Mouse (Mus musculus) embryonic facial prominence, embryonic 10.5 days (tissue): Measurements from ENCODE around the gene Myrfl. TPM values are rescaled to one million over a fixed set of nuclear protein-coding genes. Genes with fewer than 3 reads are reported as not detected.

Experiments used
- DNase-seq: peaks from one replicate; pipeline ENCODE4 v3.0.0-alpha.2; 2017; ENCODE audit warnings: low spot score
- H3K27ac ChIP-seq: fragments of 300-500 bp; sonication (generic); replicated peaks from 2 replicates; pipeline ENCODE4 v1.5.1; 2016; ENCODE audit warnings: mild to moderate bottlenecking
- H3K27me3 ChIP-seq: fragments of 300-500 bp; sonication (generic); replicated peaks from 2 replicates; pipeline ENCODE4 v1.6.1; 2016; ENCODE audit warnings: low read depth, mild to moderate bottlenecking; ENCODE audit not compliant: poor library complexity, severe bottlenecking
- H3K36me3 ChIP-seq: fragments of 300-500 bp; sonication (generic); replicated peaks from 2 replicates; pipeline ENCODE4 v1.6.1; 2016; ENCODE audit warnings: mild to moderate bottlenecking, moderate library complexity
- H3K4me1 ChIP-seq: fragments of 300-500 bp; sonication (generic); 2 replicates; pipeline ENCODE4 v1.6.1; 2016
- H3K4me3 ChIP-seq: fragments of 300-500 bp; sonication (generic); 2 replicates; pipeline ENCODE4 v1.5.1; 2016; ENCODE audit warnings: mild to moderate bottlenecking, moderate library complexity
- H3K9me3 ChIP-seq: fragments of 300-500 bp; sonication (generic); 2 replicates; pipeline ENCODE4 v1.6.1; 2016; ENCODE audit warnings: mild to moderate bottlenecking
- WGBS: fragments of 180-500 bp; shearing (Covaris S2); methylation state at CpG from one replicate; pipeline ENCODE4 v1.1.7; 2016; 5-methylcytosine and 5-hydroxymethylcytosine counted together
- polyA plus RNA-seq: library from polyadenylated mRNA; unstranded; fragments of >200 nt; fragmentation: Nextera tagmentation; extraction: Ambion mirVana; gene quantifications from 2 replicates; pipeline ENCODE4 v1.2.1, GENCODE M21; 2016

Gene Myrfl
- polyA plus RNA-seq, 1 experiment from 2014 or later = 0.16 TPM

GRCm38 (mm10) chr10:116923651-116924495 is 27.2 kb upstream of the Myrfl start:
- 93% methylated on average over 19 of the region's 19 CpGs for WGBS
- H3K36me3 ChIP-seq = peaks cover 69% of the 10 kb centered on the region
- no peak overlapping the region for H3K4me3 ChIP-seq

GRCm38 (mm10) chr10:116922161-116922560 is 25.4 kb upstream of the Myrfl start:
- no peak overlapping the region for H3K4me3 ChIP-seq

More at GRCm38 (mm10) chr10:116923651-116924495, 27.2 kb upstream of the Myrfl start:
- DNase-seq = no peak
- Histone ChIP-seq H3K4me1 (peaks cover 4% of the 10 kb centered on the region; the same call in 1 of the 2 replicates), H3K27me3 (no peaks in the 10 kb centered on the region), H3K9me3 (no peaks in the 10 kb centered on the region), H3K27ac (no peak overlapping the region)

GRCm38 (mm10) chr10:116921416-116921815 is 24.7 kb upstream of the Myrfl start:
- Histone ChIP-seq H3K27ac (no peak overlapping the region), H3K4me1 (0 out of 2 replicates have a peak, but pooled peaks cover 2% of the 10 kb centered on the region), H3K27me3 (no peaks in the 10 kb centered on the region), H3K9me3 (no peaks in the 10 kb centered on the region), H3K4me3 (no peak overlapping the region), H3K36me3 (peaks cover 69% of the 10 kb centered on the region)
- WGBS = 93% methylated on average over 15 of the region's 15 CpGs
- DNase-seq = no peak

More at GRCm38 (mm10) chr10:116922161-116922560, 25.4 kb upstream of the Myrfl start:
- 94% methylated on average over 15 of the region's 15 CpGs for WGBS
- H3K4me1 ChIP-seq = peaks cover 2% of the 10 kb centered on the region; the same call in 1 of the 2 replicates
- no peaks in the 10 kb centered on the region for H3K9me3 ChIP-seq
- no peak overlapping the region for H3K27ac ChIP-seq
- H3K36me3 ChIP-seq = peaks cover 69% of the 10 kb centered on the region
- DNase-seq = no peak
- H3K27me3 ChIP-seq = no peaks in the 10 kb centered on the region

- Histone ChIP-seq H3K4me1 (0 out of 2 replicates have a peak, but pooled peaks cover 3% of the 10 kb centered on the region), H3K9me3 (no peaks in the 10 kb centered on the region), H3K27ac (no peak overlapping the region), H3K36me3 (peaks cover 67% of the 10 kb centered on the region), H3K4me3 (no peak overlapping the region), H3K27me3 (no peaks in the 10 kb centered on the region)
- no peak for DNase-seq
- WGBS = 91% methylated on average over 8 of the region's 8 CpGs
Measured at GRCm38 (mm10) chr10:116920641-116921040, 23.9 kb upstream of the Myrfl start.

GRCm38 (mm10) chr10:116919368-116920317 is 22.9 kb upstream of the Myrfl start:
- Histone ChIP-seq H3K4me1 (0 out of 2 replicates have a peak, but pooled peaks cover 3% of the 10 kb centered on the region), H3K36me3 (peaks cover 65% of the 10 kb centered on the region), H3K4me3 (no peak overlapping the region), H3K27me3 (no peaks in the 10 kb centered on the region), H3K9me3 (no peaks in the 10 kb centered on the region), H3K27ac (no peak overlapping the region)
- WGBS = 89% methylated on average over 25 of the region's 25 CpGs
- DNase-seq = no peak

GRCm38 (mm10) chr10:116916581-116916980 is 19.9 kb upstream of the Myrfl start:
- H3K4me3 ChIP-seq = no peak overlapping the region
- H3K27ac ChIP-seq = no peak overlapping the region
- 0 out of 2 replicates have a peak, but pooled peaks cover 3% of the 10 kb centered on the region for H3K4me1 ChIP-seq
- 83% methylated on average over 8 of the region's 8 CpGs for WGBS
- DNase-seq = no peak
- no peaks in the 10 kb centered on the region for H3K27me3 ChIP-seq
- H3K9me3 ChIP-seq = no peaks in the 10 kb centered on the region
- H3K36me3 ChIP-seq = peaks cover 70% of the 10 kb centered on the region

GRCm38 (mm10) chr10:116915286-116915685 is 18.6 kb upstream of the Myrfl start:
- H3K9me3 ChIP-seq = no peaks in the 10 kb centered on the region
- no peaks in the 10 kb centered on the region for H3K27me3 ChIP-seq
- H3K4me1 ChIP-seq = 0 out of 2 replicates have a peak, but pooled peaks cover 3% of the 10 kb centered on the region
- 94% methylated on average over 8 of the region's 8 CpGs for WGBS
- peaks cover 80% of the 10 kb centered on the region for H3K36me3 ChIP-seq
- H3K4me3 ChIP-seq = no peak overlapping the region
- H3K27ac ChIP-seq = no peak overlapping the region
- DNase-seq = no peak

- 0 out of 2 replicates have a peak, but pooled peaks cover 3% of the 10 kb centered on the region for H3K4me1 ChIP-seq
- no peaks in the 10 kb centered on the region for H3K27me3 ChIP-seq
- no peak overlapping the region for H3K4me3 ChIP-seq
- 92% methylated on average over 9 of the region's 9 CpGs for WGBS
- no peak for DNase-seq
- peaks cover 85% of the 10 kb centered on the region for H3K36me3 ChIP-seq
- H3K27ac ChIP-seq = no peak overlapping the region
- no peaks in the 10 kb centered on the region for H3K9me3 ChIP-seq
Measured at GRCm38 (mm10) chr10:116914586-116914985, 17.9 kb upstream of the Myrfl start.

GRCm38 (mm10) chr10:116913647-116914273 is 17.0 kb upstream of the Myrfl start:
- H3K27me3 ChIP-seq = no peaks in the 10 kb centered on the region
- no peak for DNase-seq
- 92% methylated on average over 17 of the region's 17 CpGs for WGBS
- 0 out of 2 replicates have a peak, but pooled peaks cover 3% of the 10 kb centered on the region for H3K4me1 ChIP-seq
- peaks cover 88% of the 10 kb centered on the region for H3K36me3 ChIP-seq
- H3K9me3 ChIP-seq = no peaks in the 10 kb centered on the region
- no peak overlapping the region for H3K27ac ChIP-seq
- H3K4me3 ChIP-seq = no peak overlapping the region

- no peak for DNase-seq
Measured at GRCm38 (mm10) chr10:116912850-116913249, 16.1 kb upstream of the Myrfl start.

GRCm38 (mm10) chr10:116908901-116909642 is 12.4 kb upstream of the Myrfl start:
- H3K4me3 ChIP-seq = no peak overlapping the region
- no peaks in the 10 kb centered on the region for H3K9me3 ChIP-seq
- no peak overlapping the region for H3K27ac ChIP-seq
- WGBS = 79% methylated on average over 15 of the region's 15 CpGs
- no peaks in the 10 kb centered on the region for H3K27me3 ChIP-seq
- H3K36me3 ChIP-seq = peaks cover 96% of the 10 kb centered on the region
- no peak for DNase-seq
- no peaks in the 10 kb centered on the region for H3K4me1 ChIP-seq

More at GRCm38 (mm10) chr10:116912850-116913249, 16.1 kb upstream of the Myrfl start:
- Histone ChIP-seq H3K27ac (no peak overlapping the region), H3K9me3 (no peaks in the 10 kb centered on the region), H3K4me3 (no peak overlapping the region), H3K27me3 (no peaks in the 10 kb centered on the region), H3K36me3 (peaks cover 91% of the 10 kb centered on the region), H3K4me1 (0 out of 2 replicates have a peak, but pooled peaks cover 3% of the 10 kb centered on the region)
- WGBS = 91% methylated on average over 9 of the region's 9 CpGs
